Mouse (Mus musculus): ENCODE results near the gene Rbm33. TPM values are rescaled to one million over a fixed set of nuclear protein-coding genes. Genes with fewer than 3 reads are reported as not detected.

Gene Rbm33
- polyA plus RNA-seq, 1 experiment from 2014 or later: 6.9 TPM

- ATAC-seq (ENCODE audit: low read depth): no peak
- Histone ChIP-seq H3K36me3 (ENCODE audit: control insufficient read depth, insufficient read depth) (no peaks in the 10 kb centered on the region), H3K4me2 (ENCODE audit: low read depth, low read length) (peak overlapping the region; percentile 91), H3K27ac (ENCODE audit: low read length) (peak overlapping the region; percentile 19; the same call in 1 of the 2 replicates), H3K4me1 (ENCODE audit: control insufficient read depth, low read depth, low read length) (peaks cover 25% of the 10 kb centered on the region), H3K9me3 (replicated peaks; ENCODE audit: control insufficient read depth, low read length) (no peaks in the 10 kb centered on the region), H3K27me3 (ENCODE audit: control insufficient read depth, insufficient read depth, low read depth, low read length) (no peaks in the 10 kb centered on the region), H3K9ac (ENCODE audit: low read depth, low read length) (peak overlapping the region; percentile 100), H3K4me3 (ENCODE audit: low read depth, low read length) (peak overlapping the region; percentile 97)
- whole genome bisulfite sequencing (ENCODE audit: insufficient replicate concordance): under 1% methylated on average over 3 of the region's 3 CpGs
Observed at GRCm38 (mm10) chr5:28317917-28318267, 971 bp downstream of the Rbm33 start.

- Histone ChIP-seq H3K4me2 (ENCODE audit: low read depth, low read length) (peak overlapping the region; percentile 91), H3K4me1 (ENCODE audit: control insufficient read depth, low read depth, low read length) (peaks cover 25% of the 10 kb centered on the region), H3K36me3 (ENCODE audit: control insufficient read depth, insufficient read depth) (no peaks in the 10 kb centered on the region), H3K9ac (ENCODE audit: low read depth, low read length) (peak overlapping the region; percentile 100), H3K27me3 (ENCODE audit: control insufficient read depth, insufficient read depth, low read depth, low read length) (no peaks in the 10 kb centered on the region), H3K27ac (ENCODE audit: low read length) (peak overlapping the region; percentile 37; the same call in 1 of the 2 replicates), H3K4me3 (ENCODE audit: low read depth, low read length) (peak overlapping the region; percentile 97), H3K9me3 (replicated peaks; ENCODE audit: control insufficient read depth, low read length) (no peaks in the 10 kb centered on the region)
- 60% methylated on average over 2 of the region's 2 CpGs for WGBS (ENCODE audit: insufficient replicate concordance)
- no peak for ATAC-seq (ENCODE audit: low read depth)
Observed at GRCm38 (mm10) chr5:28318671-28319070, 1.8 kb downstream of the Rbm33 start.

- Histone ChIP-seq H3K27me3 (ENCODE audit: control insufficient read depth, insufficient read depth, low read depth, low read length) (no peaks in the 10 kb centered on the region), H3K4me2 (ENCODE audit: low read depth, low read length) (no peak overlapping the region), H3K36me3 (ENCODE audit: control insufficient read depth, insufficient read depth) (no peaks in the 10 kb centered on the region), H3K4me3 (ENCODE audit: low read depth, low read length) (no peak overlapping the region), H3K4me1 (ENCODE audit: control insufficient read depth, low read depth, low read length) (peaks cover 24% of the 10 kb centered on the region), H3K27ac (ENCODE audit: low read length) (no peak overlapping the region), H3K9me3 (replicated peaks; ENCODE audit: control insufficient read depth, low read length) (no peaks in the 10 kb centered on the region), H3K9ac (ENCODE audit: low read depth, low read length) (no peak overlapping the region)
- WGBS (ENCODE audit: insufficient replicate concordance): 91% methylated on average over 1 of the region's 1 CpGs
- ATAC-seq (ENCODE audit: low read depth): no peak
Observed at GRCm38 (mm10) chr5:28321769-28322168, 4.8 kb downstream of the Rbm33 start.

- Histone ChIP-seq H3K4me1 (ENCODE audit: control insufficient read depth, low read depth, low read length) (peaks cover 24% of the 10 kb centered on the region), H3K4me2 (ENCODE audit: low read depth, low read length) (no peak overlapping the region), H3K9ac (ENCODE audit: low read depth, low read length) (no peak overlapping the region), H3K4me3 (ENCODE audit: low read depth, low read length) (no peak overlapping the region), H3K9me3 (replicated peaks; ENCODE audit: control insufficient read depth, low read length) (no peaks in the 10 kb centered on the region), H3K27me3 (ENCODE audit: control insufficient read depth, insufficient read depth, low read depth, low read length) (no peaks in the 10 kb centered on the region), H3K36me3 (ENCODE audit: control insufficient read depth, insufficient read depth) (no peaks in the 10 kb centered on the region), H3K27ac (ENCODE audit: low read length) (no peak overlapping the region)
- 72% methylated on average over 3 of the region's 3 CpGs for WGBS (ENCODE audit: insufficient replicate concordance)
- no peak for ATAC-seq (ENCODE audit: low read depth)
Observed at GRCm38 (mm10) chr5:28322189-28322588, 5.3 kb downstream of the Rbm33 start.

- Histone ChIP-seq H3K4me2 (ENCODE audit: low read depth, low read length) (no peak overlapping the region), H3K4me3 (ENCODE audit: low read depth, low read length) (no peak overlapping the region), H3K36me3 (ENCODE audit: control insufficient read depth, insufficient read depth) (no peaks in the 10 kb centered on the region), H3K27me3 (ENCODE audit: control insufficient read depth, insufficient read depth, low read depth, low read length) (no peaks in the 10 kb centered on the region), H3K27ac (ENCODE audit: low read length) (no peak overlapping the region), H3K4me1 (ENCODE audit: control insufficient read depth, low read depth, low read length) (peaks cover 20% of the 10 kb centered on the region), H3K9me3 (replicated peaks; ENCODE audit: control insufficient read depth, low read length) (no peaks in the 10 kb centered on the region), H3K9ac (ENCODE audit: low read depth, low read length) (no peak overlapping the region)
- no peak for ATAC-seq (ENCODE audit: low read depth)
- 34% methylated on average over 2 of the region's 2 CpGs for WGBS (ENCODE audit: insufficient replicate concordance)
Observed at GRCm38 (mm10) chr5:28323822-28324221, 6.9 kb downstream of the Rbm33 start.

GRCm38 (mm10) chr5:28324457-28324856 lies 7.5 kb downstream of the Rbm33 start:
- Histone ChIP-seq H3K36me3 (ENCODE audit: control insufficient read depth, insufficient read depth) (no peaks in the 10 kb centered on the region), H3K9ac (ENCODE audit: low read depth, low read length) (no peak overlapping the region), H3K9me3 (replicated peaks; ENCODE audit: control insufficient read depth, low read length) (no peaks in the 10 kb centered on the region), H3K27ac (ENCODE audit: low read length) (no peak overlapping the region), H3K27me3 (ENCODE audit: control insufficient read depth, insufficient read depth, low read depth, low read length) (no peaks in the 10 kb centered on the region), H3K4me1 (ENCODE audit: control insufficient read depth, low read depth, low read length) (peaks cover 14% of the 10 kb centered on the region), H3K4me2 (ENCODE audit: low read depth, low read length) (no peak overlapping the region), H3K4me3 (ENCODE audit: low read depth, low read length) (no peak overlapping the region)
- WGBS (ENCODE audit: insufficient replicate concordance): 56% methylated on average over 1 of the region's 1 CpGs
- no peak for ATAC-seq (ENCODE audit: low read depth)

GRCm38 (mm10) chr5:28329024-28329806 lies 12.3 kb downstream of the Rbm33 start:
- ATAC-seq (ENCODE audit: low read depth): no peak

GRCm38 (mm10) chr5:28333731-28334130 lies 16.8 kb downstream of the Rbm33 start:
- Histone ChIP-seq H3K4me3 (ENCODE audit: low read depth, low read length) (no peak overlapping the region), H3K4me2 (ENCODE audit: low read depth, low read length) (no peak overlapping the region), H3K27me3 (ENCODE audit: control insufficient read depth, insufficient read depth, low read depth, low read length) (no peaks in the 10 kb centered on the region), H3K36me3 (ENCODE audit: control insufficient read depth, insufficient read depth) (peaks cover 24% of the 10 kb centered on the region), H3K9me3 (replicated peaks; ENCODE audit: control insufficient read depth, low read length) (no peaks in the 10 kb centered on the region), H3K4me1 (ENCODE audit: control insufficient read depth, low read depth, low read length) (no peaks in the 10 kb centered on the region), H3K27ac (ENCODE audit: low read length) (no peak overlapping the region), H3K9ac (ENCODE audit: low read depth, low read length) (no peak overlapping the region)
- ATAC-seq (ENCODE audit: low read depth): no peak
- 74% methylated on average over 2 of the region's 2 CpGs for WGBS (ENCODE audit: insufficient replicate concordance)

More at GRCm38 (mm10) chr5:28329024-28329806, 12.3 kb downstream of the Rbm33 start:
- 70% methylated on average over 7 of the region's 7 CpGs for WGBS (ENCODE audit: insufficient replicate concordance)
- peaks cover 2% of the 10 kb centered on the region; the same call in 1 of the 2 replicates for H3K4me1 ChIP-seq (ENCODE audit: control insufficient read depth, low read depth, low read length)
- no peaks in the 10 kb centered on the region for H3K9me3 ChIP-seq (replicated peaks; ENCODE audit: control insufficient read depth, low read length)
- H3K27me3 ChIP-seq (ENCODE audit: control insufficient read depth, insufficient read depth, low read depth, low read length): no peaks in the 10 kb centered on the region
- H3K4me2 ChIP-seq (ENCODE audit: low read depth, low read length): no peak overlapping the region
- H3K27ac ChIP-seq (ENCODE audit: low read length): no peak overlapping the region
- peaks cover 11% of the 10 kb centered on the region; the same call in 1 of the 2 replicates for H3K36me3 ChIP-seq (ENCODE audit: control insufficient read depth, insufficient read depth)
- H3K9ac ChIP-seq (ENCODE audit: low read depth, low read length): no peak overlapping the region
- no peak overlapping the region for H3K4me3 ChIP-seq (ENCODE audit: low read depth, low read length)

- peaks cover 22% of the 10 kb centered on the region for H3K36me3 ChIP-seq (ENCODE audit: control insufficient read depth, insufficient read depth)
Observed at GRCm38 (mm10) chr5:28351857-28352513, 35.1 kb downstream of the Rbm33 start.

More at GRCm38 (mm10) chr5:28351857-28352513, 35.1 kb downstream of the Rbm33 start:
- no peak for ATAC-seq (ENCODE audit: low read depth)
- Histone ChIP-seq H3K4me3 (ENCODE audit: low read depth, low read length) (no peak overlapping the region), H3K9ac (ENCODE audit: low read depth, low read length) (no peak overlapping the region), H3K4me1 (ENCODE audit: control insufficient read depth, low read depth, low read length) (no peaks in the 10 kb centered on the region), H3K4me2 (ENCODE audit: low read depth, low read length) (no peak overlapping the region), H3K27me3 (ENCODE audit: control insufficient read depth, insufficient read depth, low read depth, low read length) (no peaks in the 10 kb centered on the region), H3K27ac (ENCODE audit: low read length) (no peak overlapping the region), H3K9me3 (replicated peaks; ENCODE audit: control insufficient read depth, low read length) (no peaks in the 10 kb centered on the region)

Measured in liver, embryonic 16.5 days (tissue).